Mouse (Mus musculus) c-Kit-positive CD71-negative TER-119-negative erythroid progenitor cells, embryonic 14.5 days (primary cell): ENCODE data around the gene Tenm2.

ENCODE experiments used
- DNase-seq: peaks from one replicate; pipeline ENCODE4 v3.0.0-alpha.2; 2013; ENCODE audit warnings: low read depth

Gene Tenm2

DNA sequence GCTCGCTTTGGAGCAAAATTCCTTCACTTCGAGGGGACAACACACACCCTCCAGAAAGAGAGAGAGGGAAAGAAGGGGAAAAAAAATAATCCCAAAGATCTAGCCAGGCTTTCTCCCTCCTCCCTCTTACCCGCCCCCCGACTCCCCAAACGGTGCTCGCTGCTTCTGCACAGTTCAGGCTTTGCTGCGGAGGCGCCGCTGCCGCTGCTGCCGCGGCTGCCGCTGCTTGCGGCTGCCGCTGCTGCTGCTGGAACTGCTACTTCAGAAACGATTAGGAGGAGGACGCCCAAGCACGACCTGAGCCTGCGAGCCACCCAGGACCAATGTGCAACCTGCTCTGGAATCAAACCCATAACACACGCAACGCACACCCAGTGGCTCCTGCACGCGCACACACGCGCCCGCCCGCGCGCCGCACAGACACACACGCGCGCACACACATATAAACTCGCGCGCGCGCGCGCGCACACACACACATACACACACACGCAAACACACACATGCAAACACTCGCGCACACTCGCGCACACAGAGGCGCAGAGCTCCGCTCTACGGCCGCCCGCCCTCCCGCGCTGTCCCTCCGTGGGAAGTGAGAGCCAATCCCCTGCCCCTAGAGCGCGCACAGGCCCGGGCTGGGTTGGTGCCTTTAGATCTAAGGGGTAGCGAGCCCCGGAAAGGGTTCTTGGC, at the start of gene Tenm2:
Gene Tenm2 (minus strand): TSS at position 51 of the 687 bp plus-strand sequence.
- DNase-seq = no peak

DNA sequence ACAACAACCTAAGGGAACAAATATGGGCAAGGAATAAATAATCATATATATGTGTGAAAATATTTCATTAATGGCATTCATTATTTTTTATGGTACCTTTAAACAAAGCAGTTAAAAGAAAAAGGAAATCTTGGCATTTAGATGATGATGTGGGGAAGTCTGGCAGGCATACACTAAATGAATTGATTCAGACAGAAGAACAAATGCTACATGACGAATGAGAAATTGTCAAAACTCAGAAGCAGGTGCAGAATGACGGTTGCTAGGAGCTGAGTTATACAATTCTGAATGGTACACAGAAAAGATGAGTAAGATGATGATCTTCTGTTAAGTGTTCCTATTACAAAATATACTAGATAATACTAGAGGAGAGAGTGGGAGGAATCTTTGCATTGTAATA, 49.4 kb upstream of the Tenm2 start:
- no peak for DNase-seq

DNA sequence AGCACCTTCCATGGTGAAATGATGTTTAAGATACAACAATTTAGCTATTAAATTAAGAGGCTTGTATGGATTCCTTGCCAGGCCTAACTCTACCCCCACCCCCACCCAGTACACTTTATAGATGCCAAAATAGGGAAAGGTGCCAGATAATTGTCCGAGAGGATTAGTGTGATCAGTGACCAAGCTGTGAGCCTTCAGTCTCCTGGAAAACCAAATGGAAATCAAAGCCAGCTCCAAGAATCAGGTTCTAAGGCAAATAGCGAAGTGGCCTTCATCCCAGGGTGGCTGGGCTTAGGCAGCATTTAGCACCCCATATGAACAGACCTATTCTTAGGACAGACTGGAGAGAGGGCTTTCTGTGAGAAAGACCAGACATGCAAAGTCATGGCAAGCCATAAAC, 13.0 kb upstream of the Tenm2 start:
- DNase-seq = no peak

DNA sequence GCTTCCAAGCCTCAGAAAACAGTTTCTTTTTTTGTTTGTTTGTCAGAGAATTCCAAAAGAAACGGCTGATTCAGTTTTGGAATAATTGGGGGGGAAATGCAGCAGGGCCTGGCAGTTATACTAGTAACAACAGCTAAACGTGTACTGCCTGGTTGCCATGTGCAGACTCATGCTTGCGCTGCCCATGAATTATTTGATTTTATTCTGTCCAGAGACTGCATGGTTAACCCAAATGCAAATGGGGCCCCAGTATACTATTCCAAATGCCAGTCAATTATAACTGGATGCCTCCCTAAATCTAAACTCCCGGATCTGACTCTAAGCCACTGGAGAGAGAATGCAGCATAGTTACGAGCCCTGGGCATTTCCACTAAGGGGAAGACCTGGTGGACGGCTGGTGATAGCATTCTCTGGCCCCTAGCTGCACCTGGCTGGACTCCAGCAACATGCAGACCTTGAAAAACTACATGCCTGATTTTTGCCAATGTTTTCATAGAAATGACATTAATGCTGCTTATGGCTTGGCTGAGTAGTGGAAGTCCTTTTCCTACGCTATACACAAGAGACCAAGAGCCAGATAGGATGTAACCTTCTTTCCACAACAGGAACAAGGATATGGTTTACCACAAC, 1.4 kb upstream of the Tenm2 start:
- no peak for DNase-seq

DNA sequence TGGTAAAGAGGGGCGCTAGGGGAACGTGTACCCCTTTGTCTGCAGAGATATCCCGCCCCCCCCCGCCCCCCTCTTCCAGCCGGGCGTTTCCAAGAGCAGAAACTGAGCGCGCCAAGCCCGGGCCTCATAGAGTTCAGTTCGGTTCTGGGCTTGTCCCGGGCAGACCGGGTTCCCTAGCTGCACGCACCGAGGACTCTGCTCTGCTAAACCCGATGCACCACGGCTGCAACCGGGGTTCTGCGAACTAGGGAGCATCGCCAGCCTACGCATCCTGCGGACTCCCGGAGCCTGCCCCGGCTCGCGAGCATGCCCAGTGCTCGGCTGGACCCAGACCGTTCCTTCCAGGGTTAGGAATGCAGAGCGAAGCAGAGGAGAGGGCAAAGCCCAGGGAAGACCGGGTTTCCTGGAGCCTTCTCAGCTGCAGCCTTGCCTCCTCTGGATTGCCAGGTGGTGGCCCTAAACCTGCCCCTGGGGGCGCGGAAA, 878 bp upstream of the Tenm2 start:
- no peak for DNase-seq

DNA sequence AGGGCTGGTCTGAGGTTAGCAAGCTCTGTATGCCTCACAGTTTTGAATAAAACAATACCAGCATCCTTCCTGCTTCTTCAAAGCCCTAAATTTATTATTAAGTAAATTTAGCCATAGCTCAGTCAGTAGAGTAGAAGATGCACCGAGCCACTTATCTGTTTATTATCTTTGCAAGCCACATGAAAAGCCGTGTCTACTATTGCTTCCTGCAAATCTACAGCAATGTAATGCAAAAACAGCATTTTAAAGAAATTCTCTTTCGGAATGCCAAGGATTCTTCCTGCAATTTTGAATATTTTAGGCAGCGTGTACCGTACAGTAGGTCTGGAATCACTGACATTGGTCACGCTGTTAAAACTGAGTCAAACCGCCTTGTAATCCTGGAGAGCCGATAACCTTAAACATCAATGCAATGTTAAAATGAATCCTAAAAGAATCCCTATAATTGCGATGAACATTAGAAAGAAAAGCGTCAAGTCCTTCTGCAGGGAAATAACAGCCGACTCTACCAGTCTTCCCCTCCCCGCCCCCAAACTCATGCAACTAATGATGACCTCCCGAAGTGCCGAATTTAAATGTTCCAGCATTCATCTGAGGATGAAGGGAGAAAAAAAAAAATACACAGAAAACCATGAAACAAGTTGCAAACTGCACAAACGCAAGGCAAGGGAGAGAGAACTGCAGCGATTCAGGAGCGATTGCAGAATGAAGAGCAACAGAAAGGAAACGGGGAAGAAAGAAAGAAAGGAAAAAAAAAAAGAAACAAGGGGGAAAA, 556 bp downstream of the Tenm2 start:
- no peak for DNase-seq

DNA sequence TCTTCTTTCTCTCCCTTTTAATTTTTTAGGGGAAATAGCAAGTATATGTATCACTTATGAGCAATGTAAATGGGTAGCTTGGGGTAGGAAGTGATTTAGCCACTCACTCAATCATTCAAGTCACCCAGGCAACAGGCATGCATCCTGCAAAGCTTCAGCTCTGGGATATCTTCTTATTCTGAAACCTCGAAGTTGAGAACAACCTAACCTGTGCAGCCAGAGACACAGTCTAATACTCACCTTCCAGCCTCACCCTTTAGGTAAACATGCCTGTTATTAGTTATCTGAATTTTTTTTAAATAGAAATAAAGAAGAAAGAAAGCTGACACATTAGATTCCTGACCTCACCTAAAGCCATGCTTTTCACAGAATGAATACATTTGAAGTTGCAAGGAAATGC, 8.4 kb downstream of the Tenm2 start:
- DNase-seq = no peak

DNA sequence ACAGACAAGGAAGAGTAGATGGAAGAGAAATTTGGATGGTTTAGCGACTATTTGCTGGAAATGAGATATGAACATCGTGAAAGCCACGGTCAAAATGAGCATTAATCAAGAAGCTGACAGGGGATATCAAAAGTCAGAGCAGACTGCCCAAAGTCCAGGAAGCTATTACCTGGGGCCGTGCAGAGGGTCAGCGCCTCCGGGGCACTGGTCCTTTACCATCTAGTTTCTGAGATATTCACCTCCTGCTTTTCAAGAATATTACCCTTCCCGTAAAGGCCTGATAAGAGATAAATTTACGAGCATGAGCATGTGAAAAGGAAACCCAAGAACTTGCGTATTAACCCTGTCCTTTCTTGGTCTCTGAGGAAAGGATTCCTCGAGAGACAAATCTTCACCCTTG, 8.8 kb downstream of the Tenm2 start:
- DNase-seq = no peak

DNA sequence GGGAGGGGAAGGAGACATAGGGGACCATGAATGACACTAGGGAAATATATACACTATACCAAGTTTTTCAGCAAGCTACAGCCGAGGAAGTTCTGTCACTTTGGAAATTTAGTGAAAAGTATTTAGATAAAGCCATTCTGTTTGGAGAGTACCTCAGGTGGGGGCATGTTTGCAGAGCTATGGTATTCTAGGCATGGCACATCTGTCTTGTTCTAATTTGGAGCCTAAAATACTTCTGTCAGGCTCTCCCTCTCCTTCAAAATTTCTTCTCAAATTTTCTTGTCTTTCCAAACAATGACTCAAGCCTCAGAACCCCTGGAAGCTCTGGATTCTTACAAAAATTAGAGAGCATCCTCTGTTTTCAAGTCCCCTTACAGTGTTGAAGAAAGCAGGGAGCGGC, 13.0 kb downstream of the Tenm2 start:
- no peak for DNase-seq

DNA sequence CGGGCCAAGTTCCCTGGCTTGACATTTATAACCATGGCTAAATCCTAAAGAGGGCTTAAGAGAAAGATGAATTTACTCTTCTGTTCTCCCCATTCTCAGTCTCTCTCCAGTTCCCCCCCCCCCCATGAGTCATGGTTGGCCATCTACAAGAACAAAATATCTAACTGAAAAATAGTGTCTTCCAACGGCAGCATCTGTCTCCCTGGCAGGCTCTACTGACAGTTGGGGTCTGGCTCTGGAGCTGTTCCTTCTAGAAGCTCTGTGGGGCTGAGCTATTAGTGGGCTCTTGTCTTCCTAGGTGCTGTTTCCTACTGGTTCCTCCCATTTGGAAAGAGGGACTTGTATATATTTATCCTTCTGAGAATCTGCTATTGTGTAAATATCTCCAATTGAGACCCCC, 13.7 kb downstream of the Tenm2 start:
- DNase-seq = no peak

DNA sequence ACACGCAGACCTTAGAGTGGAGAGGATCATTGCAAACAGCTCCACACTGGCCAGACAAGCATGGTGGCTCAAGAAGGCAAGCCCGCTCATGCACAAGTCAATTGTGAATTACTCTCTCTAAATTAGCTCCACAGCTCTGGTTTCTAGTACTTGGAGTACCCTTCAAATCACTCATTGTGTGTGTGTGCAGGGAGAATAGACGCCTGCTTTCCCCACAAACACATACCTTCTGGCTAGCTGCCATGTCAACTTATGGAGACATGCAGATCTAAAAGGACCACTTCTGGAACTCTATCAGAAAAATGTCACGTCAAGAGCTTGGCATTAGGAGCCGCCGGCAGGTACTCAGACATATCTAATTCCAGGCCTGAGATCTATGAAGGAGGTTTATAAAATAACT, 14.8 kb downstream of the Tenm2 start:
- no peak for DNase-seq

DNA sequence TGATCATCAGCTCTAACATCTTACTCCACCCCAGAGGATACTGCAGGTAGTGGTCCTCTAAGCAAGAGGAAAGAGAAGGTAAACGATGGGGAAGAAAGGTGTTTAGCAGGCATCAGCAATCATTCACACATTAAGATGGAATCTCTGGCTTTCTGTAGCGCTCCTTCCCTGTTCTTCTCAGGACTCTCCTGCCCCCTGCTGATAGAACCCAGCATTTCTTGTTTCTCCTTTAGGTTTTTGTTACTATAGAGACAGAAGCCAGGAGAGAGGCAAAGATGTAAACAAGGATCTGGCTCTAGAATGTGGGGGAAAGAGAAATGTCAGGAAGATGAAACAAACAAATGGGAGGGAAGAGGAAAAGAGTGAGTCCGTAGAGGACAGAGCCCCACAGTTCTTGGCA, 49.6 kb downstream of the Tenm2 start:
- peak; percentile 4 for DNase-seq

DNA sequence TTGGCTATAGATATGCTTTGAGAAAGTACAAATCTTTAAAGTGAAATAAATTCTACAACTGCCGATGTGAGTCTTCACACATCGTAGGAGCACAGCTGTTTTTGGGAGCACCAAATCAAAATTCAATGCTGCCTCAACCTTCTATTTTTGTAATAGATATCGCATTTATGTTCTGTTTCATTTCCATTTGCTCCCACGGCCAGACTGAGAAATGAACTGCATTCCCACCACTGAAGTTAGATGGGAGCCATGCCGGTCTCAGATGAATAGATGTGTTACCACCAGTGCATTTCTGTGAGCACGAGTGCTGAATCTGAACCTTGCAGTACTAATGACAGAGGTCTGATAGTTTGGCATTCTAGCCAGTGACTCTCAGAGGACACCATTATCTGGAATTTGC, 58.3 kb downstream of the Tenm2 start:
- DNase-seq = no peak

DNA sequence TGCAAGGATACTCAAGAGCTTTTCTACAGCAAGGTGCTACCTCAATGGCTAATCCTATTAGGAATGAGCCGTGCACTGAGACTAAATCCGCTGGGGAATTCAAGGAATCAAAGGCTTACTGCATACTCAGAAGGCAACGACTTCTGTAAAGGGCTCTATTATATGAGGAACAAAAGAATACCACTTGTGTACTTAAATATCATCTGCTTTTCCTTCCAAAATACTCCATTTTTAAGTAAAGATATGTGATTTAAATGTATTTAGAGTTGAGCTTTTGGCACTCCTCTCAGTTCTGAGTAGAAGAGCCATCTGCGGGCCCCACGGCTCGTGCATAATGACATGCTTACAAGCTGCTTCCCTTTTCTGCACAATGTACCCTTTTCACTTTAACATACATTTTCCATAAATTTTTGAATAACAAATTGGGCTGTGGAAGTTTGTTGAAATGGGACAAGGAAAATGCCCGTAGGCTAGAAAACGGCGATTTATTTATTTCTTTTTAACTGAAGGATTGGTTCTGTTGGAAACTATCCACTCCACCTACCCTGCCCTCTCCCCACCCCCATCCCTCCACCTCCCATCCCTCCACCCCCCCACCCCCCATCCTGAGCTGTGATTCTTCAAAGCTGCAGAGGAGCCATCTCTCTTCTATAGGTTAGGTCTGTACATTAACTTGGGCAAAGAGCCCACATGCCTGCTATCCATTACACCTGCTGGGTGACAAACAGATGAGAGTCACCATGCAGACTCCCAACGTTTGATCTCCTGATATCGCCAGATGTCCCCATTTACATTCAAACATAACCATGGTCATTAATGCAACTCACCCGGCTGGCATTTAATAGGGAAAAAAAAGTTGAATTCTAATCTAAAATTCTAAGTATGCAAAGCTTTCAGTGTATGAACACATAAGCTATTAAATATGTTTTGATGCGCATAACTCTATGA, 81.6 kb downstream of the Tenm2 start:
- no peak for DNase-seq

DNA sequence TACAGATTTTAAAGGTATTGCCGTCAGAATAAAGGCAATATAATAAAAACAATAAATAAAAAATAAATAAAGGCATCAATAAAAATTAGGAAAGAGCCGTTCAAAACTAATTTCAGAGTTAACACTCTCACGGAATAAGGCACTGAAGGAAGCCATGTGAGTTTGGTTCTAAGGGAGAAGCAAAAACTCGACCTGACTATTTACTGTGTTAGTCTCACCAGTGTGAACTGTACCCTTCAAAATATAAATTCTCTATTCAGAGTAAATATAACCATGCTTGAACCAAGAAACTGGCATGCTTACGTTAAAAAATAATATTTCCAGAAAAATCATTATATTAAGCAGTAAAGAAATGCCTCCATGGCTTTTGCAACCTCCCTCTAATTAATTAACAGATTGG, 82.4 kb downstream of the Tenm2 start:
- DNase-seq = no peak

DNA sequence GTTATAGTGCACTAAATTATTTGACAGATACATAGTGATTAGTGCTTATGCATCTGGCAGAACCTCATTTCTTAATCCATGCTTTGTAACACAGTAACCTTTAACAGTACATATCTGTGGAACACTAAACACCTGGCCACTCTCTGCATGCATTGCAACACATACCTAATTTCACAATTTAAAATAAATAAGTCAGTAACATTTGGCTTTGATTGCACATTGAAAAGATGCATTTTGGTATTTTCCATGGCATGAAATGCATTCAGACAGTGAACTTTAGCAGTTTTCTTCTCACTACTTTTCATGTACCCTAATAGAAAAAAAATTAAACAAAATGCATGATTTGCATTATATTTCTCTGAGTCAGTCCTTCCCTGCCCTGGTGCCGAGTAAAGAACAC, 85.8 kb downstream of the Tenm2 start:
- no peak for DNase-seq

DNA sequence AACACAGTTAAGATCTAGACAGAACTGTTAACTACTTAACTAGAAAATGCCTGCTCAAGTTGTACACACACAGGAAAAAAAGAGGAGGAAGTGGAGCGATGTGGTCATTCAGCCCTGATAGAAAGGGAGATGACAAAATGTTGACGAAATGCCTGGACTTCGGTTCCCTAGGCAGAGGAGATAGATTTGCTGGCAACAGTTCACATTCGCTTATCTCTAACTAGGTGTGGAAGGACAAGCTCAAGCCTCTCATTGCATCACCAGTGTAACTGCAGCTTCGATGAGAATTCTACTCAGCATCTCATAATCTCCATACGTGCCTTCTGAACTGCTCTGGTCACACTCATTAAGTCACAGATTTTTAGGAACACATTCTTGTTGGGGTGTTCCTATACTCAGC, 91.8 kb downstream of the Tenm2 start:
- DNase-seq = no peak

DNA sequence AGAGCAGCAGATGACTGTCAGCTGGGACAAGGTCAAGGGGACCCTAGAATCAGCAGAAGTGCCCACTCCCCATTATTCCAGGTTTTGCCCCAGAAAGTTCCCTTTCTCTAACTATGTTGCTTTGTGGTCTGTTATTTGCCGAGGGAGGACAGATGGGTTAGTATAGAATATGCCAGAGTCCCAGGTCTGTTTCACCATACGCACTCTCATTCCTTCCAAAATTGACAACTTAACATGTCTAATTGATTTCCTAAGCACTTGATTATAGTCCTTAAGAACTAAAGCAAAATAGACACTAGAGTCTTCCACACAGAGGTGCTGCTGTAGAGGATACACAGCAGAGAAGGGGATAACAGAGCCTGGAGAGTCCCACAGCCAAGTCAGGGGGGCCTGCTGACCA, 92.3 kb downstream of the Tenm2 start:
- no peak for DNase-seq

DNA sequence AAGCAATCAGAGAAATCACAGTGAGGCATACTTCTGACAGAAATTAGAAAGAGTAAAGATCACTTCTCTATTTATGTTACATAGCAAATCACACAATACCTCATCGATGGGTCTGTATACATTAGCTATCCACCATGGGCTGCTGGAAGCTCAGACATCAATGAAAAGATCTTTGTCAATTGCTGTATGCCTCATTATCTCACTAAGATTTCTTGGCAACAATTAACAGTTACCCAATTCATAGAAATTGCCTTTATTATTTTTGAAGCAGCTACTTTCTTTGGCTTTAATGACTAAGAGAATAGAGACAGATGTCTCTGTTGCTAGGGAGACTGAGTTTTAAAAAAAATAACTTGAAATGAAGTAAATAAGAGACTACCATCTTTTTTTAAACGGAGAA, 106.9 kb downstream of the Tenm2 start:
- DNase-seq = no peak

DNA sequence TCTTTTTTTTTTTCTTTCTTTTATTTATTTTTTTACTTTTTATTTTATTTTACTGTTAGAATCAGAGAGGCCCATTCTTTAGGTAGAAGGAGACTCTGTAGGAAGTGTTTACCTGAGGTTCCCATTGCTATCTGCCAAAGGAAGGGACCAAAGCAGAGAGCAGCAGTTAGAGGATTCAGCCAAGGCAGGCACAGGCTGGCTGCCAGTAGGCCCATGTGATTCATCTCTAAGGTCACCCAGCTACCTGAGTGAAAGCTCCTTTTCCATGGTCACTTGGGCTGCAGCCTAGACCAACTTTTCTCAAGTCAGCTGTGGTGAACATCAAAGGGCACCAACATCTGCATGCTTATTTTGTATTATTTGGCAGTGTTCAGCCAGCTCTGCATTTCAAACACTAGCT, 117.7 kb downstream of the Tenm2 start:
- no peak for DNase-seq

DNA sequence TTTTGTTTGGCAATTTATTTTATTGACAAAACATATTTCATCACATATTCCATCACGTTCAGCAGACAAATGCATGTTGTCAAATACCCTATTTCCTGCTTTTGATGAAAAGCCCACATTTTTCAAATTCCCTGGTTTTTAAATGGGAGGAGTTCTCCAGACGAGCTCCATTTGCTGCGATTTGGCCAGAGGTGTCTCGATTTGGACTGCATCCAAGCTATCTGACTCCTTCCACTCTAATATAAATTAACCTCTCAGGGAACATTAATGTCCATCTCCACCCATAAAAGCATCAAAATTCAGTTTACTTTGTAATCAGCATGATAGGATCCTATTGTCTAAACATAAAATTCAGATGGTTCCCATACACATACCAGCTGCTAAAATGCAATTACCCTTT, 120.6 kb downstream of the Tenm2 start:
- no peak for DNase-seq

DNA sequence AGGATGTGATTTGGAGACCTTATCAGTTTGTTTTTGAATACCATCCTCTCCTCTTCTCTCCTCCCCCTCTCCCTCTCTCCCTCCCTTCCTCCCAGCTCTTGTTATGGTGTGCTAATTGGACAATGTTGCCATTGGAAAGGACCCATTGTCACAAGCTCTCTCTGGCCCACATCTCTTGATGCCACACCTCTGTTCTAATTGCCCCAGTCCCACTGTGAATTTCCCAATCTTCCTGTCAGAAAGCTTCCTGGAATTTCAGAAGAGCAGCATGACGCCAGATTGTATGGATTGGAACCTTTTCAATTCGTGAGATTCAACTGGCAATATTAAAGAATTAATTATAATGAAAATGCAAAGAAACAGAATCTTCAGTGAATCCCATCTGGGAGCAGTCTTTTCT, 128.7 kb downstream of the Tenm2 start:
- DNase-seq = no peak
